Mouse (Mus musculus) embryonic facial prominence, embryonic 11.5 days (tissue): ENCODE data around the gene Dpysl4. TPM values are rescaled to one million over a fixed set of nuclear protein-coding genes. Genes with fewer than 3 reads are reported as not detected.

ENCODE experiments used
- ATAC-seq: fragments of 200-750 bp; cut with Nextera tagmentation; replicated peaks from 2 replicates; pipeline ENCODE4 v1.8.0; 2017; ENCODE audit warnings: low read depth; ENCODE audit not compliant: insufficient number of reproducible peaks, low FRiP score, low TSS enrichment
- DNase-seq: peaks from one replicate; pipeline ENCODE4 v3.0.0-alpha.2; 2015; ENCODE audit warnings: low spot score
- H3K27ac ChIP-seq: fragments of 300-500 bp; sonication (generic); replicated peaks from 2 replicates; pipeline ENCODE4 v1.5.1; 2014; ENCODE audit warnings: mild to moderate bottlenecking, low read depth, low read length, control low read depth
- H3K27me3 ChIP-seq: fragments of 300-500 bp; sonication (generic); 2 replicates; pipeline ENCODE4 v1.6.1; 2014; ENCODE audit warnings: mild to moderate bottlenecking, low read length, moderate library complexity, mixed read lengths; ENCODE audit not compliant: control insufficient read depth, insufficient read depth
- H3K36me3 ChIP-seq: fragments of 300-500 bp; sonication (generic); replicated peaks from 2 replicates; pipeline ENCODE4 v1.6.1; 2014; ENCODE audit warnings: low read depth, mild to moderate bottlenecking, low read length, moderate library complexity, mixed read lengths; ENCODE audit not compliant: control insufficient read depth, insufficient read depth
- H3K4me1 ChIP-seq: fragments of 300-500 bp; sonication (generic); 2 replicates; pipeline ENCODE4 v1.6.1; 2014; ENCODE audit warnings: low read length, mixed read lengths; ENCODE audit not compliant: control insufficient read depth, insufficient read depth
- H3K4me2 ChIP-seq: fragments of 300-500 bp; sonication (generic); 2 replicates; pipeline ENCODE4 v1.6.1; 2014; ENCODE audit warnings: low read depth, mild to moderate bottlenecking, control low read depth, low read length, moderate library complexity
- H3K4me3 ChIP-seq: fragments of 300-500 bp; sonication (generic); 2 replicates; pipeline ENCODE4 v1.5.1; 2014; ENCODE audit warnings: low read depth, low read length, control low read depth
- H3K9ac ChIP-seq: fragments of 300-500 bp; sonication (generic); replicated peaks from 2 replicates; pipeline ENCODE4 v1.6.1; 2014; ENCODE audit warnings: mild to moderate bottlenecking, control low read depth, low read length
- H3K9me3 ChIP-seq: fragments of 300-500 bp; sonication (generic); replicated peaks from 2 replicates; pipeline ENCODE4 v1.6.1; 2016; ENCODE audit warnings: mild to moderate bottlenecking, low read length, inconsistent platforms, mixed read lengths; ENCODE audit not compliant: control insufficient read depth
- WGBS: fragments of 180-500 bp; shearing (Covaris S2); extraction: QIAGEN DNeasy Blood & Tissue Kit; methylation state at CpG from one replicate; pipeline ENCODE4 v1.1.7; 2014; 5-methylcytosine and 5-hydroxymethylcytosine counted together
- polyA plus RNA-seq: library from polyadenylated mRNA; unstranded; fragments of >200 nt; fragmentation: Nextera tagmentation; extraction: Ambion mirVana; gene quantifications from 2 replicates; pipeline ENCODE4 v1.2.1, GENCODE M21; 2014

Dpysl4 gene
- polyA plus RNA-seq, 1 experiment from 2014 or later: 55.6 TPM

DNA sequence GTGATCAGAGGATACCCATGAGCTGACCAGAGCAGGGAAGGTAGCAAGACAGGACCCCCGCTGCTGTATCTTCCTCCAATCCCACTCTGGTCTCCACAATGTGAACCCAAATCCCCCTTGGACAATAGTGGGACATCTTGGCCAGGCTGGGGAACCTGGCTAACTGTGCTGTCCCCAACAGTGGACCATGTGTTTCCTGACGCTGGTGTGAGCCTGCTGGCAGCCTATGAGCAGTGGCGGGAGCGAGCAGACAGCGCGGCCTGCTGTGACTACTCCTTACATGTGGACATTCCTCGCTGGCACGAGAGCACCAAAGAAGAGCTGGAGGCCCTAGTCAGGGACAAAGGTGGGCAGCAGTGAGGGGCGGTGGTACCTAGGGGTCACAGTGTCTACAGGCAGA lies 5.9 kb downstream of the Dpysl4 start:
- 83% methylated on average over 9 of the region's 9 CpGs for WGBS

DNA sequence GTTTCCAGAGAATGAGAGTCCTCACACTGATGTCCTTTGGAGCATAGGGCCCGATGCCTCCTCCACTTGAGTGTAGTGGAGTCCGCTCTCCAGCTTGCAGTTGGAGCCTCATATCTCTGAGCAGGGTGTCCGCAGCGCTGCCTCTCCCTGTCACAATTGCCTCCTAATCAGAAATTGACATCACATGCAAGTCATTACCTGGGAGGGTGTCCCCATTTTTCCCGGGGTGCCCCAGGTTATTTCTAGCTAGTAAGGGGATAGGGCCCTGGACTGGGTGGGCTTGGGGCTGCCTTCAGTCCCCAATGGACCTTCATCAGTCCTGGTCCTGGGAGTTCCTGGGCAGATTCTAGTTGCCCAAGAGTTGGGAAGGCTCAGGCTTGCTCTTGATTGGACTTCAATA lies 6.9 kb downstream of the Dpysl4 start:
- Histone ChIP-seq H3K27ac (no peak overlapping the region), H3K36me3 (peaks cover 3% of the 10 kb centered on the region), H3K4me1 (no peaks in the 10 kb centered on the region), H3K4me3 (no peak overlapping the region), H3K9ac (no peak overlapping the region), H3K9me3 (no peaks in the 10 kb centered on the region), H3K4me2 (no peak overlapping the region), H3K27me3 (no peaks in the 10 kb centered on the region)
- WGBS: 89% methylated on average over 5 of the region's 5 CpGs
- DNase-seq: no peak
- no peak for ATAC-seq

More for the DNA sequence above, 5.9 kb downstream of the Dpysl4 start:
- no peak overlapping the region for H3K4me2 ChIP-seq
- no peak overlapping the region for H3K4me3 ChIP-seq
- no peaks in the 10 kb centered on the region for H3K27me3 ChIP-seq
- no peak for DNase-seq
- no peaks in the 10 kb centered on the region for H3K4me1 ChIP-seq
- peaks cover 3% of the 10 kb centered on the region for H3K36me3 ChIP-seq
- H3K9ac ChIP-seq: no peak overlapping the region
- no peak for ATAC-seq
- H3K9me3 ChIP-seq: no peaks in the 10 kb centered on the region
- H3K27ac ChIP-seq: no peak overlapping the region

DNA sequence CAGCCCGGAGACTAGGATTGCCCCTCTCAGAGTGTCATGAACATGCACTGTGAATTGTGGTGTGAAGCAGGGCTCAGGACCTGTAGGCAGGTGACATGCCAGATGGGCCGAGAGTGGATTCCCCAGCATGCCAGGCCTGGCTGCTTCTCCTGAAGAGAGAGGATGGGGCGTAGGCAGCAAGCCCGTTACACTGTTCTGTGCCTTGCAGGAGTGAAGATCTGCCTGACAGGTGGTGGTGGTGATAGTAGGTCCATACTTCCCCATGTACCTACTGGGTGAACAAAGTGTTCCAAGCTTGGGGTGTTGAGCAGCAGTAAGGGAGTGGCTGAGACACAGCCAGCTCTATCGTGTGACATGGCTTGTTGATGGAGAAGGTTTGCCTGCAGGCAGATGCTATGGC lies 7.3 kb downstream of the Dpysl4 start:
- H3K4me3 ChIP-seq: no peak overlapping the region
- no peaks in the 10 kb centered on the region for H3K27me3 ChIP-seq
- H3K4me2 ChIP-seq: no peak overlapping the region
- no peak overlapping the region for H3K27ac ChIP-seq
- H3K4me1 ChIP-seq: no peaks in the 10 kb centered on the region
- no peak overlapping the region for H3K9ac ChIP-seq
- peaks cover 3% of the 10 kb centered on the region for H3K36me3 ChIP-seq
- DNase-seq: no peak
- ATAC-seq: no peak
- WGBS: 85% methylated on average over 5 of the region's 5 CpGs
- H3K9me3 ChIP-seq: no peaks in the 10 kb centered on the region

DNA sequence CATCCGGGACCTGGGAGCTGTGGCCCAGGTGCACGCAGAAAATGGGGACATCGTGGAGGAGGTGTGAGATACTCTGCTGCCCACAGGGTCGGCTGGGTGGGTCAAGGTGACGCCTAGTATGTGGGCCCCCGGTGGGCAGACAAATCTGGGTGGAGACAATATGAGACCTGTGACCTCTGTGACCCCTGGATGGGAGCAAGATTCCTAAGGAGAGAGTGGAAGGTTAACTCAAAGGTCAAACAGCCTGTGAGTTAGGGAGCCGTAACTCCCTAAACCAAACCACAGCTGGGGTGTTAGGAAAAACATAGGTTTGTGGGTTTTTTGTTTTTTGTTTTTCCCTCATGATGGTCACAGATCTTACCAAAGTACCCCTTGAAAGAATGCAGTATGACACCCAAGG lies 8.0 kb downstream of the Dpysl4 start:
- H3K4me1 ChIP-seq: no peaks in the 10 kb centered on the region
- WGBS: 79% methylated on average over 7 of the region's 7 CpGs
- H3K36me3 ChIP-seq: peaks cover 3% of the 10 kb centered on the region
- ATAC-seq (no peak), DNase-seq (no peak)
- H3K4me3 ChIP-seq: no peak overlapping the region
- no peak overlapping the region for H3K9ac ChIP-seq
- no peak overlapping the region for H3K27ac ChIP-seq
- H3K27me3 ChIP-seq: no peaks in the 10 kb centered on the region
- H3K4me2 ChIP-seq: no peak overlapping the region
- no peaks in the 10 kb centered on the region for H3K9me3 ChIP-seq

DNA sequence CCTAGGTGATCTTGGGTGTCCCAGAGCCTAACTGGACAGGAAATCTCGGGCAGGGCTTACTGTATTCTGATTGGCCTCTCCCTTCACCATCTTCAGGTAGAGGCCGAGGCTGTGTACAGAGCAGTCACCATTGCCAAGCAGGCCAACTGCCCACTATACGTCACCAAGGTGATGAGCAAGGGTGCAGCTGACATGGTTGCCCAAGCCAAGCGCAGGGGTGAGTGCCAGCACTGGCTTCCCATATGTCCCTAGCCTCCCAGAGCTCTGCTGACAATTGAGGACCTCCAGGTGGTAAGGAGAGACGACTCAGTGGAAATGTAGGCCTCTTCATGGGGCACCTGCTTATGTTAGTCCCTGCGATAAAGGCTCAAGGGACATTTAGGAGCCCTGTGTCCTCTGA lies 9.0 kb downstream of the Dpysl4 start:
- Histone ChIP-seq H3K4me3 (no peak overlapping the region), H3K36me3 (peaks cover 3% of the 10 kb centered on the region), H3K9ac (no peak overlapping the region), H3K9me3 (no peaks in the 10 kb centered on the region), H3K27me3 (no peaks in the 10 kb centered on the region), H3K4me2 (no peak overlapping the region), H3K27ac (no peak overlapping the region), H3K4me1 (no peaks in the 10 kb centered on the region)
- 81% methylated on average over 6 of the region's 6 CpGs for WGBS
- DNase-seq (no peak), ATAC-seq (no peak)

DNA sequence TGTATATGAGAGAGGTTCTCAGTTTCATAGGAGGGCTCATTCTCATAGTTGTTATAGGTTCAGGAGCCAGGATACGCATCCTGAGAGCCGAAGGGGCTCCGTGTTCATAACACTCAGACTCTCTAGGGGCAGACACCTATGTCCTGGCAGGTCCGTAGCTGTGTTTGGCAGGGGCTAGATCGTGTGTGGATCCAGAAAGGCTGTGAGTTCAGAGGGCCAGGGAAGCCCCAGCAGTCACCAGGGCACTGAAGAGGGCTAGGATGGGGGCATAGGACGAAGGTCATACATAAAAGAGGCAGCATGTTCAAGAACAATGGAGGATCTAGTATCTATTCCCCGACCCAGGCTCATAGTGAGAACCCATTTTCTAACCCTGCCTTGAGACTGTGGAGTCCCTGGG lies 9.5 kb downstream of the Dpysl4 start:
- H3K4me1 ChIP-seq: no peaks in the 10 kb centered on the region
- peaks cover 3% of the 10 kb centered on the region for H3K36me3 ChIP-seq
- H3K4me3 ChIP-seq: no peak overlapping the region
- WGBS: 84% methylated on average over 7 of the region's 7 CpGs
- no peak overlapping the region for H3K9ac ChIP-seq
- H3K9me3 ChIP-seq: no peaks in the 10 kb centered on the region
- ATAC-seq (no peak), DNase-seq (no peak)
- H3K27ac ChIP-seq: no peak overlapping the region
- H3K4me2 ChIP-seq: no peak overlapping the region
- no peaks in the 10 kb centered on the region for H3K27me3 ChIP-seq

DNA sequence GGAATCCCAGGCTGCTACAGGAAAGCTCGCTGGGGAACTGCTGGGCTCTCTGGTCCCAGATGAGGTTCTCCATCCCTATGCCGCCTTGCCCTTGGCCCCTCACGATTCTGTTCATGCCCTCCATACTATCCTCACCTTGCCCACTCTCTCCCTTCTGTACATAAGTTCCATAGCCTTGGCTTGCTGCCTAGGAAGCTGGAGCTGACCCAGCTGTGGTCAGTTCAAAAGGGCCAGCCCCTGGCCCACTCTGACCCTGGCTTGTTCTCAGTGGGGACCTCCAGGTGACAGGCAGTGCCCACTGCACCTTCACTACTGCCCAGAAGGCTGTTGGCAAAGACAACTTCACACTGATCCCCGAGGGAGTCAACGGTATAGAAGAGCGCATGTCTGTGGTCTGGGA lies 10.6 kb downstream of the Dpysl4 start:
- Histone ChIP-seq H3K36me3 (no peaks in the 10 kb centered on the region; the same call in 1 of the 2 replicates), H3K4me3 (no peak overlapping the region), H3K4me2 (no peak overlapping the region), H3K4me1 (no peaks in the 10 kb centered on the region), H3K9me3 (no peaks in the 10 kb centered on the region), H3K9ac (no peak overlapping the region), H3K27ac (no peak overlapping the region), H3K27me3 (no peaks in the 10 kb centered on the region)
- 91% methylated on average over 6 of the region's 6 CpGs for WGBS
- no peak for ATAC-seq
- DNase-seq: no peak

DNA sequence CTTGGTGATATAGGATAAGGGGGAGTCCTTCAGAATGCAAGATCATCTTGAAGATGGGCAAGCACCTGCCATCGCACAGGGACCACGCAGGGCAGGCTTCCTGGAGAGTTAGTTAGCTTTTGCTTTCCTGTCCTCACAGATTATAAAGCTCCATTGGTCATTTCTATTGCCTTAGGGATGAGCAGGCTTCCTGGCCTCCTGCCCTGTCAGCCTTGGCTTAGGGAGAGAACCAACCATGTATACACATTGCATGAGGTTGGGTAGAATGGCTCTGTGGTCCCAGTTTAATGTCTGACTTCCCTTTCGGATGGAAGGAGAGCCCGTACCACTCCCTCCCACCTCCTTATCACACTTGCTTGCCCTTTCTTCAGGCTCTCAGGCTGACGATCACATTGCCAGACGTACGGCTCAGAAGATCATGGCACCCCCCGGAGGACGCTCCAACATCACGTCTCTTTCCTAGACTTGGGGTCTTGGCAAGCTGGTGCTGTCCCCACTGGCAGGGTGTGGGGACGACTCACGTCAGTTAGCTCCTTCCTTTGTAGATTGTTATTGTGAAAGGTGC lies 14.8 kb downstream of the Dpysl4 start:
- H3K9me3 ChIP-seq: no peaks in the 10 kb centered on the region
- WGBS: 69% methylated on average over 12 of the region's 12 CpGs
- no peak overlapping the region for H3K4me2 ChIP-seq
- H3K9ac ChIP-seq: no peak overlapping the region
- no peaks in the 10 kb centered on the region for H3K27me3 ChIP-seq
- H3K36me3 ChIP-seq: no peaks in the 10 kb centered on the region
- ATAC-seq (no peak), DNase-seq (no peak)
- no peak overlapping the region for H3K4me3 ChIP-seq
- no peaks in the 10 kb centered on the region for H3K4me1 ChIP-seq
- H3K27ac ChIP-seq: no peak overlapping the region
